Mouse (Mus musculus) E14TG2a.4 (cell line): Measurements from ENCODE around the gene Gm45208.
"Not testable (repeated sequence)": the region's sequence is repeated elsewhere in the genome, so short reads cannot be mapped to it uniquely, and the experiment has no call there.

Experiments used
- CTCF ChIP-seq: conservative IDR thresholded peaks from 2 replicates; pipeline ENCODE4 v1.5.1; 2014; ENCODE audit warnings: low read length
- NANOG ChIP-seq: IDR thresholded peaks from 2 replicates; pipeline ENCODE4 v1.6.1; 2014; ENCODE audit warnings: borderline replicate concordance, low read length, mixed read lengths
- POU5F1 ChIP-seq: IDR thresholded peaks from 2 replicates; pipeline ENCODE4 v1.6.1; 2014; ENCODE audit warnings: low read length, borderline replicate concordance

- not testable (repeated sequence) for TF ChIP-seq CTCF, NANOG, POU5F1
Observed at GRCm38 (mm10) chrX:7716058-7716457, 6.0 kb upstream of the Gm45208 start.
